Mouse (Mus musculus) embryonic facial prominence, embryonic 10.5 days (tissue): Measurements from ENCODE around the gene Wfdc6a. TPM values are rescaled to one million over a fixed set of nuclear protein-coding genes. Genes with fewer than 3 reads are reported as not detected.

Source experiments
- DNase-seq: peaks from one replicate; pipeline ENCODE4 v3.0.0-alpha.2; 2017; ENCODE audit warnings: low spot score
- H3K27ac ChIP-seq: fragments of 300-500 bp; sonication (generic); replicated peaks from 2 replicates; pipeline ENCODE4 v1.5.1; 2016; ENCODE audit warnings: mild to moderate bottlenecking
- H3K27me3 ChIP-seq: fragments of 300-500 bp; sonication (generic); replicated peaks from 2 replicates; pipeline ENCODE4 v1.6.1; 2016; ENCODE audit warnings: low read depth, mild to moderate bottlenecking; ENCODE audit not compliant: poor library complexity, severe bottlenecking
- H3K36me3 ChIP-seq: fragments of 300-500 bp; sonication (generic); replicated peaks from 2 replicates; pipeline ENCODE4 v1.6.1; 2016; ENCODE audit warnings: mild to moderate bottlenecking, moderate library complexity
- H3K4me1 ChIP-seq: fragments of 300-500 bp; sonication (generic); 2 replicates; pipeline ENCODE4 v1.6.1; 2016
- H3K4me3 ChIP-seq: fragments of 300-500 bp; sonication (generic); 2 replicates; pipeline ENCODE4 v1.5.1; 2016; ENCODE audit warnings: mild to moderate bottlenecking, moderate library complexity
- H3K9me3 ChIP-seq: fragments of 300-500 bp; sonication (generic); 2 replicates; pipeline ENCODE4 v1.6.1; 2016; ENCODE audit warnings: mild to moderate bottlenecking
- WGBS: fragments of 180-500 bp; shearing (Covaris S2); methylation state at CpG from one replicate; pipeline ENCODE4 v1.1.7; 2016; 5-methylcytosine and 5-hydroxymethylcytosine counted together
- polyA plus RNA-seq: library from polyadenylated mRNA; unstranded; fragments of >200 nt; fragmentation: Nextera tagmentation; extraction: Ambion mirVana; gene quantifications from 2 replicates; pipeline ENCODE4 v1.2.1, GENCODE M21; 2016

The Wfdc6a gene
- polyA plus RNA-seq, 1 experiment from 2014 or later, result not detected

DNA sequence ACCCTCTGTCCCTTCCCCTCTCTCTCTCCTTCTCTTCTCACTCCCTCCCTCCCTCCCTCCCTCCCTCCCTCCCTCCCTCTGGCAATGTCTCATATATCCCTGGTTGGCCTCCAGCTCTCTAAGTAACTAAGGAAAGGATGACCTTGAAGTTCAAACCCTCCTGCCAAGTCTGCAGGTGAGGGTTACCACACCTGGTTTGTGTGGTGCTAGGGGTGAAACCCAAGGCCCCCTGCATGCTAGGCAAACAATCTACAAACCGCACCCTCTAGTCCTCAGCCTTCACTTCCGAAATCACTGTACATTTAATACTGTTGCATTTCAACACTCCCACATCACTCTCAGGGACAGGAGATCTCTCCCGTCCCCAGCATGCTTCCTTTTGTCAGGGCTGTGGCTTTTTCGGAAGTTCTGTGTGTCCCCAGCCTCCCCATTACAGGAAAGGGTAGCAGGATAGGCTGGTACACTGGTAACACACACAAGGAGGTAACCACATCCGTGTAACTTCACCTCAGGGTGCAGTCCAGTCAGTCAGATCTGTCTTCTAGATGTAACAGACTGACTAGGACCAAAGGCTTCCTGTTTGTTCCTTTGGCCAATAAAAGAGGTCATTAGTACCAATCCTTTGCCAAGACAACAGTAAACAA is 40.7 kb downstream of the Wfdc6a start:
- no peak for DNase-seq
- no peak overlapping the region for H3K27ac ChIP-seq
- H3K4me1 ChIP-seq, result peaks cover 32% of the 10 kb centered on the region
- H3K36me3 ChIP-seq, result no peaks in the 10 kb centered on the region
- 50% methylated on average over 5 of the region's 5 CpGs for WGBS
- H3K4me3 ChIP-seq, result no peak overlapping the region
- peaks cover 3% of the 10 kb centered on the region; the same call in 1 of the 2 replicates for H3K27me3 ChIP-seq
- H3K9me3 ChIP-seq, result no peaks in the 10 kb centered on the region; the same call in 1 of the 2 replicates

GRCm38 (mm10) chr2:164543745-164544144 is 41.5 kb downstream of the Wfdc6a start:
- Histone ChIP-seq H3K4me1 (peaks cover 29% of the 10 kb centered on the region), H3K4me3 (no peak overlapping the region), H3K27me3 (no peaks in the 10 kb centered on the region), H3K9me3 (no peaks in the 10 kb centered on the region; the same call in 1 of the 2 replicates), H3K27ac (no peak overlapping the region), H3K36me3 (no peaks in the 10 kb centered on the region)
- DNase-seq, result no peak
- WGBS, result 63% methylated on average over 2 of the region's 2 CpGs

DNA sequence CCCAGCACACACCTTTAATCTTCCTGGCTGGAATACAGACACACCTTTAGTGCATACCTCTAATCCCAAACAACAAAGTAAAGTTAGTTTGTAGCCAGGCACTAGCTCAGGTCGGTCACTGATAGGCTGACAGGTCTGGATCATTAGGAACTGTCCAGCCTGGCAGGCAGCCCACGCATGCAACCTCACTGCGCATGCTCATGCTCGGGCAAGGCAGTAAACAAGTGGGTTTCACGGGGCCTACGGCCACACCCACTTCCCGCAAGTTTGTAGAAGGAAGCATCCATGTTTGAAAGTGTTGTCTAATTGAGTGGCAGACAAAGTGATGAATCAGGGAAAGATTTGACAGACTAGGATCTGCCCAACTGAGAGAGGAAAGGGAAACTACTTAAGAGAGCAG is 42.6 kb downstream of the Wfdc6a start:
- no peak for DNase-seq
- WGBS, result 89% methylated on average over 7 of the region's 7 CpGs
- Histone ChIP-seq H3K36me3 (no peaks in the 10 kb centered on the region), H3K4me3 (no peak overlapping the region), H3K27me3 (no peaks in the 10 kb centered on the region), H3K27ac (no peak overlapping the region), H3K9me3 (no peaks in the 10 kb centered on the region; the same call in 1 of the 2 replicates), H3K4me1 (peaks cover 29% of the 10 kb centered on the region)

- Histone ChIP-seq H3K36me3 (no peaks in the 10 kb centered on the region), H3K27ac (no peak overlapping the region), H3K4me1 (peaks cover 29% of the 10 kb centered on the region), H3K27me3 (no peaks in the 10 kb centered on the region), H3K4me3 (no peak overlapping the region), H3K9me3 (no peaks in the 10 kb centered on the region; the same call in 1 of the 2 replicates)
- WGBS, result 83% methylated on average over 5 of the region's 5 CpGs
- no peak for DNase-seq
Measured at GRCm38 (mm10) chr2:164542132-164542531, 43.1 kb downstream of the Wfdc6a start.

DNA sequence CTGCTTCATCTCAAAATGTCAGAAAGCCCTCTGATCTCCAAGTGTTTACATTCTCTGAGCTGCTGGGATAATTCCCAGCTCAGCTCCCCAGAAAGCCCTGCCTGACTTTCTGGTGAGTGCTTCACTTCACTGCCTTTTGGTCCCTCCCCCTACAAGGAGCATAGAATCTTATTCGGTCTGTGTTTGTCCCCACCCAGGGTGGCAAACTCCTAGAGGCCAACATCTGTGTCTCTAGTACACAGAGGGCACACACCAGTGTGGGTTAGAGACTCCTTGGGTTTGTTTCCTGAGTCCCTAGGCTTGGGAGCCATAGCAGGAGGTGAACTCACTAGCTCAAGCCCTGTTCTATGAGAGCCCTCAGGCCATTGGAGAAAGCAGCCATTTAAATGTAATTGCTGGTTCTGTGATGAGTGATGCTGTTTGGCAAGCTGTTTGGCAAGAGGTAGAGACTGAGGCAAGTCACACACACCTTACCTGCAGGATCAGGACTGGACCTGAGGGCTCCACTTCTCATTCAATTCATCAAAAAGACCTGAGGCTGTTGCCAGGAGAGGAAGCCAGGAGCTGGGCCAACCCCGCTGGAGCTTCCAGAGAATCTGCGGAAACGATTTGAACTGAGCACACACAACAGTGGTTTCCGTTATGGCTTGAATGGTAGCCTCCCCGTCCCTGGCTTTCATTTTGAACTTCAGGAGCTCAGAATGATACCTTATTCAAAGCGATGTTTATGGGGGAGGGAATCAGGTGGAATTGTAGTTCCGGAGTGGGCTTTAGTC is 44.4 kb downstream of the Wfdc6a start:
- Histone ChIP-seq H3K27me3 (no peaks in the 10 kb centered on the region), H3K4me1 (peaks cover 29% of the 10 kb centered on the region), H3K27ac (0 out of 2 replicates have a peak overlapping the region, but pooled peaks have one; percentile 36), H3K4me3 (no peak overlapping the region; the same call in 1 of the 2 replicates), H3K36me3 (no peaks in the 10 kb centered on the region), H3K9me3 (no peaks in the 10 kb centered on the region; the same call in 1 of the 2 replicates)
- DNase-seq, result no peak
- WGBS, result 39% methylated on average over 8 of the region's 8 CpGs

DNA sequence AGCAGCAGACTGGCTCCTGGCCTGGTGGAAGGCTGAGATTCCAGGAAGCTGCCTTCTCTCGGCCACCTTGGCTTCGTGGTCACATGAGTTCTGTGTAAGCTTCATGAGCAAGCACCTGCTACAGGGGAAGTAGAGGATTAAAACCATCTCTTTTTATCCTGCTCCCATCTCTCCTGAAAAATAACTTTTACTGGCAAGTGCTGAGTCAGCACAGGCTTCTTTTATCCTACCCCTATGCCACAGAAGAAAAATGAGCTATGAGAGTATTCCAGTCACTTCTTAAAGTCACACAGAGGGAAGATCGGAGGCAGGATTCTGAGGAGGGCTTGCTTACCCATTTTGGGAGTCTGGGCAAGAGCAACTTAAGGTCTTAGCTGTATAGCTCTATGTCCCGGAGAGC is 48.2 kb downstream of the Wfdc6a start:
- Histone ChIP-seq H3K4me1 (peaks cover 13% of the 10 kb centered on the region), H3K27ac (no peak overlapping the region)
- 80% methylated on average over 4 of the region's 4 CpGs for WGBS

GRCm38 (mm10) chr2:164534315-164534714 is 50.9 kb downstream of the Wfdc6a start:
- Histone ChIP-seq H3K4me3 (no peak overlapping the region), H3K27me3 (no peaks in the 10 kb centered on the region), H3K4me1 (no peaks in the 10 kb centered on the region), H3K27ac (no peak overlapping the region), H3K36me3 (no peaks in the 10 kb centered on the region), H3K9me3 (no peaks in the 10 kb centered on the region)
- WGBS, result 65% methylated on average over 10 of the region's 10 CpGs
- no peak for DNase-seq

More for the DNA sequence above, 48.2 kb downstream of the Wfdc6a start:
- no peaks in the 10 kb centered on the region for H3K9me3 ChIP-seq
- H3K27me3 ChIP-seq, result no peaks in the 10 kb centered on the region
- H3K36me3 ChIP-seq, result no peaks in the 10 kb centered on the region
- no peak overlapping the region for H3K4me3 ChIP-seq
- DNase-seq, result no peak

DNA sequence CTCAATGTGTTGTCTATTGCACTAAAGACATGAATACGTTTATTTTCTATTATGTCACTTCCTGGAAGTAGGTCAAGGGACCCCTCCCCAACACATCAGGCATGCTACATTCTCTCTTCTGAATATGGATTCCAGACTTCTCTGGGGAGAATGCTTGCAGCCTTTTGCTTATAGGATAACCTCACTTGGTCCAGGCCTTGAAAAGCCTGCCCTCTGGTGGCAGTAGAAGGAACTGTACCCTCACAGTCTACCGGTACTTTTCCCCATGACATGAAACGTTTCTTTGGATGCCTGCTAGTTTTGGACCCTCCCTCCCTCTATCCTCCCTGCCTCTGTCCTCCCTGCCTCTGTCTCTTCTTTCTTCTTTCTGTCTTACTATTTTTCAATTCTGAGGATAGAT is 54.1 kb downstream of the Wfdc6a start:
- Histone ChIP-seq H3K27ac (no peak overlapping the region), H3K27me3 (no peaks in the 10 kb centered on the region), H3K36me3 (no peaks in the 10 kb centered on the region), H3K9me3 (peaks cover 7% of the 10 kb centered on the region; the same call in 1 of the 2 replicates), H3K4me1 (peaks cover 5% of the 10 kb centered on the region; the same call in 1 of the 2 replicates), H3K4me3 (no peak overlapping the region)
- peak; percentile 77 for DNase-seq
- 2% methylated on average over 3 of the region's 3 CpGs for WGBS

Other genes with a start within 250 kb of the Wfdc6a start
- gene Slpi, start 196.4 kb downstream of the Wfdc6a start, polyA plus RNA-seq, result 0.46 TPM in 1 of 2 replicates, not detected in the other
- not detected in 2 replicates for gene Rbpjl, start 182.3 kb downstream of the Wfdc6a start, polyA plus RNA-seq
- gene Matn4, start 180.3 kb downstream of the Wfdc6a start, polyA plus RNA-seq, result 0.23 and 0.85 TPM in 2 replicates
- 25.5 and 26.0 TPM in 2 replicates for gene Sdc4, start 141.6 kb downstream of the Wfdc6a start, polyA plus RNA-seq
- gene Sys1, start 128.5 kb downstream of the Wfdc6a start, polyA plus RNA-seq, result 52.5 and 53.1 TPM in 2 replicates
- 3.1 and 3.2 TPM in 2 replicates for gene Gm20458, start 124.5 kb downstream of the Wfdc6a start, polyA plus RNA-seq
- not detected in 2 replicates for gene Trp53tg5, start 111.7 kb downstream of the Wfdc6a start, polyA plus RNA-seq
- 1.8 TPM in 2 replicates for gene Dbndd2, start 99.3 kb downstream of the Wfdc6a start, polyA plus RNA-seq
- 34.8 and 38.1 TPM in 2 replicates for gene Pigt, start 87.9 kb downstream of the Wfdc6a start, polyA plus RNA-seq
- 59.8 and 62.7 TPM in 2 replicates for gene Wfdc2, start 23.0 kb downstream of the Wfdc6a start, polyA plus RNA-seq
- gene Spint3, start 12.0 kb downstream of the Wfdc6a start, polyA plus RNA-seq, result not detected in 2 replicates
- not detected in 2 replicates for gene Eppin, start 8.1 kb upstream of the Wfdc6a start, polyA plus RNA-seq
- not detected in 2 replicates for gene Wfdc6b, start 28.1 kb upstream of the Wfdc6a start, polyA plus RNA-seq
- gene Wfdc8, start 28.2 kb upstream of the Wfdc6a start, polyA plus RNA-seq, result not detected in 2 replicates
- not detected in 2 replicates for gene Wfdc16, start 53.3 kb upstream of the Wfdc6a start, polyA plus RNA-seq
- gene Wfdc10, start 70.6 kb upstream of the Wfdc6a start, polyA plus RNA-seq, result not detected in 2 replicates
- gene Wfdc9, start 71.1 kb upstream of the Wfdc6a start, polyA plus RNA-seq, result not detected in 2 replicates
- not detected in 2 replicates for gene Wfdc11, start 88.6 kb upstream of the Wfdc6a start, polyA plus RNA-seq
- gene Wfdc13, start 99.7 kb upstream of the Wfdc6a start, polyA plus RNA-seq, result 0.14 TPM in 1 of 2 replicates, not detected in the other
- not detected in 2 replicates for gene Spint4, start 113.1 kb upstream of the Wfdc6a start, polyA plus RNA-seq
- gene Spint5, start 129.9 kb upstream of the Wfdc6a start, polyA plus RNA-seq, result not detected in 2 replicates
- 0.87 and 0.95 TPM in 2 replicates for gene Wfdc3, start 160.5 kb upstream of the Wfdc6a start, polyA plus RNA-seq
- gene Dnttip1, start 160.5 kb upstream of the Wfdc6a start, polyA plus RNA-seq, result 85.1 and 88.8 TPM in 2 replicates
- 571 and 605 TPM in 2 replicates for gene Ube2c, start 184.5 kb upstream of the Wfdc6a start, polyA plus RNA-seq
- not detected in 2 replicates for gene Tnnc2, start 194.5 kb upstream of the Wfdc6a start, polyA plus RNA-seq
- gene Snx21, start 200.4 kb upstream of the Wfdc6a start, polyA plus RNA-seq, result 10.7 and 11.9 TPM in 2 replicates
- 13.9 and 15.8 TPM in 2 replicates for gene Acot8, start 219.4 kb upstream of the Wfdc6a start, polyA plus RNA-seq
- gene Zswim3, start 219.7 kb upstream of the Wfdc6a start, polyA plus RNA-seq, result 8.5 and 8.6 TPM in 2 replicates
- 24.2 and 27.1 TPM in 2 replicates for gene Zswim1, start 237.2 kb upstream of the Wfdc6a start, polyA plus RNA-seq
- not detected in 2 replicates for gene Spata25, start 243.1 kb upstream of the Wfdc6a start, polyA plus RNA-seq
- 95.8 and 100 TPM in 2 replicates for gene Ctsa, start 247.4 kb upstream of the Wfdc6a start, polyA plus RNA-seq
- 4.8 and 5.4 TPM in 2 replicates for gene Neurl2, start 248.0 kb upstream of the Wfdc6a start, polyA plus RNA-seq